27 mouse cellular contexts compared by ENCODE assay signal in genomic region chr1:72492666-72493065, GRCm38 (mm10). TPM values are rescaled to one million over a fixed set of nuclear protein-coding genes. Genes with fewer than 3 reads are reported as not detected.
DNase-seq lines count a peak whose midpoint lies in the region; ATAC-seq lines count a peak whose summit lies in the region.
"Had no signal": no experiment of that assay in that cellular context is flagged by ENCODE, and none has a peak within 500 bp of the region (broad histone marks: within the 10 kb centered on the region; RNA-seq: fewer than 3 reads in every experiment).

No protein-coding gene starts in this region.

- no peak overlapping the region for H3K4me2 ChIP-seq in forebrain, embryonic 13.5 days
- H3K4me2 ChIP-seq: heart, embryonic 12.5 days; limb, embryonic 13.5 days; liver, embryonic 12.5 days; neural tube, embryonic 13.5 days had no signal

- H3K27me3 ChIP-seq in forebrain, embryonic 13.5 days: no peaks in the 10 kb centered on the region
- no peaks in the 10 kb centered on the region for H3K27me3 ChIP-seq in forebrain, embryonic 10.5 days (ENCODE audit: poor library complexity, severe bottlenecking)
- H3K27me3 ChIP-seq: heart, embryonic 12.5 days; limb, embryonic 13.5 days; liver, embryonic 12.5 days; neural tube, embryonic 13.5 days had no signal

- no peak for DNase-seq in forebrain, embryonic 10.5 days (ENCODE audit: extremely low spot score, low spot score)
- DNase-seq in heart, adult 11 months: peak; percentile 55
- no peak for DNase-seq in heart, postnatal 10 days
- DNase-seq in left cerebral cortex, postnatal 14 days (ENCODE audit: low spot score in 2 of 2): peak; percentile 24 to 37
- no peak for DNase-seq in left cerebral cortex, postnatal 4 days
- DNase-seq in right cerebral cortex, postnatal 25 days: peak; percentile 42
- DNase-seq: adrenal gland, postnatal 10 days; cerebellum, adult 9-11 months; gastrocnemius, postnatal 14 days; heart, adult 18-20 months; heart, postnatal 14 days; kidney, adult 18-20 months; lung, adult 18-20 months; lung, postnatal 10 days; thymus, postnatal 25 days had no signal

- H3K9ac ChIP-seq in forebrain, embryonic 13.5 days: no peak overlapping the region
- H3K9ac ChIP-seq: heart, embryonic 12.5 days; limb, embryonic 13.5 days; liver, embryonic 12.5 days; neural tube, embryonic 13.5 days had no signal

- 0 out of 2 replicates have a peak overlapping the region, but pooled peaks have one; percentile 6 for H3K27ac ChIP-seq in forebrain, embryonic 13.5 days
- no peak overlapping the region for H3K27ac ChIP-seq in forebrain, embryonic 10.5 days
- H3K27ac ChIP-seq: embryonic facial prominence, embryonic 10.5 days; limb, embryonic 13.5 days; liver, embryonic 12.5 days; midbrain, embryonic 10.5 days; neural tube, embryonic 13.5 days had no signal

- WGBS in forebrain, embryonic 13.5 days: 83% methylated on average over 10 of the region's 10 CpGs
- 91% methylated on average over 10 of the region's 10 CpGs for WGBS in forebrain, embryonic 10.5 days

- peak; percentile 66 for ATAC-seq in forebrain, embryonic 13.5 days
- no peak for ATAC-seq in cerebellum, adult (ENCODE audit: insufficient number of reproducible peaks, low FRiP score, low TSS enrichment)
- ATAC-seq: inflammation-experienced regulatory T-cells, adult 6 months; liver, embryonic 12.5 days; midbrain, embryonic 16.5 days had no signal

- H3K36me3 ChIP-seq in forebrain, embryonic 13.5 days (ENCODE audit: poor library complexity, severe bottlenecking): no peaks in the 10 kb centered on the region
- no peaks in the 10 kb centered on the region for H3K36me3 ChIP-seq in forebrain, embryonic 10.5 days (replicated peaks)
- H3K36me3 ChIP-seq: embryonic facial prominence, embryonic 10.5 days; heart, embryonic 12.5 days; limb, embryonic 13.5 days; liver, embryonic 12.5 days; midbrain, embryonic 10.5 days; neural tube, embryonic 13.5 days had no signal

- no peak overlapping the region for H3K4me3 ChIP-seq in forebrain, embryonic 13.5 days
- H3K4me3 ChIP-seq in forebrain, embryonic 10.5 days: no peak overlapping the region
- H3K4me3 ChIP-seq: embryonic facial prominence, embryonic 10.5 days; heart, embryonic 12.5 days; limb, embryonic 13.5 days; liver, embryonic 12.5 days; midbrain, embryonic 10.5 days; myocyte; neural tube, embryonic 13.5 days had no signal

- H3K4me1 ChIP-seq in forebrain, embryonic 13.5 days: peaks cover 12% of the 10 kb centered on the region
- peaks cover 14% of the 10 kb centered on the region for H3K4me1 ChIP-seq in forebrain, embryonic 10.5 days
- H3K4me1 ChIP-seq: heart, embryonic 12.5 days; liver, embryonic 12.5 days had no signal

- intact Hi-C loops in heart, postnatal 10 days (cut with DNase I): no loop called here
- intact Hi-C loops in left cerebral cortex, postnatal 14 days (cut with DNase I): no loop called here
- intact Hi-C loops in left cerebral cortex, postnatal 4 days (cut with DNase I): loop anchor here (5.0 kb wide), 1 partner anchor 40 kb away; no protein-coding TSS in a partner anchor

- H3K9me3 ChIP-seq in forebrain, embryonic 13.5 days (replicated peaks): no peaks in the 10 kb centered on the region
- H3K9me3 ChIP-seq in forebrain, embryonic 10.5 days: no peaks in the 10 kb centered on the region
- H3K9me3 ChIP-seq: embryonic facial prominence, embryonic 10.5 days; heart, embryonic 12.5 days; limb, embryonic 13.5 days; liver, embryonic 12.5 days; midbrain, embryonic 10.5 days; neural tube, embryonic 13.5 days had no signal

RNA-seq across cellular contexts. Expression of gene March4, which starts 44.1 kb away (rescaled TPM):
- 1.6 and 1.8 TPM in 2 replicates for polyA plus RNA-seq in forebrain, embryonic 13.5 days (2015; fragmentation: Nextera tagmentation; extraction: Ambion mirVana)
- polyA plus RNA-seq in forebrain, embryonic 10.5 days (2016; fragmentation: Nextera tagmentation; extraction: Ambion mirVana): not detected in 2 replicates
- total RNA-seq in heart, postnatal 10 days (2021): not detected
- total RNA-seq in left cerebral cortex, postnatal 14 days (2021): 10 to 100 TPM; 38.4 to 40.4 TPM
- total RNA-seq in left cerebral cortex, postnatal 4 days (2021): 10 to 100 TPM; 64.8 to 68.3 TPM
- total RNA-seq: common myeloid progenitor, adult 5-6 weeks had no signal
- polyA plus RNA-seq: embryonic facial prominence, embryonic 10.5 days; heart, embryonic 12.5 days; inflammation-experienced regulatory T-cells, adult 6 months; limb, embryonic 13.5 days; liver, embryonic 12.5 days had no signal

Comparison
In these comparisons a context has a peak if more than half of its experiments do, and no peak if none do; other contexts are left out.
1. DNase-seq: peak in heart, adult 11 months (single experiment), left cerebral cortex, postnatal 14 days (2 of 2) and right cerebral cortex, postnatal 25 days (single experiment); none in forebrain, embryonic 10.5 days (single experiment), heart, postnatal 10 days (0 of 2) and left cerebral cortex, postnatal 4 days (single experiment).
2. RNA of gene March4, which starts 44.1 kb away (total RNA-seq): 64.8 to 68.3 TPM in left cerebral cortex, postnatal 4 days and 38.4 to 40.4 TPM in left cerebral cortex, postnatal 14 days; not detected in heart, postnatal 10 days; every median in the first group is over 10 times any median in the second.